Comparison of ENCODE assay signal across 21 mouse cellular contexts in the genomic region with DNA sequence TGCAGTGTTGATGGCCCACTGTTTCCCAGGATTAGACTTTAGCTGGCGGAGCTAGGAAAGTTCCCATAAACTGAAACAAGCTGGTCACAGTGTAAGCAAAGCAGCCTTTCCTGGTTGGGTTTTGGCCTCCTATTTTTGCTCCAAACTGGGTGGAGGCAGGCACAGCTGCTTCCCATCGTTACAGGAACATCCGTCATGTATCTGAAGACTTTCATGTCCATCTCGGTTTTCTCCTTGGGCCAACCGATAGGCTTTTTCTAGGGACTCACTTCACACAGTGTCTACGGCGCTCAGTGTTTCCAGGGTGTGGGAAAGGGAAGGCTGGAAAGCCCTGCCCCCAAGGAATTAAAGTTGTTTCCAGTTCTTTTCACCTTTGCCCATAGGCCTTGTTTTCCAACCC.
DNase-seq lines count a peak whose midpoint lies in the region; ATAC-seq and TF ChIP-seq lines count a peak whose summit lies in the region.
"Had no signal": no experiment of that assay in that cellular context is flagged by ENCODE, and none has a peak within 500 bp of the region (broad histone marks: within the 10 kb centered on the region; RNA-seq: fewer than 3 reads in every experiment).

No protein-coding gene starts in this region.

- no peak overlapping the region for H3K4me2 ChIP-seq in heart, embryonic 12.5 days
- peak overlapping the region; percentile 32 for H3K4me2 ChIP-seq in myocyte (ENCODE audit: low read depth)
- H3K4me2 ChIP-seq: forebrain, embryonic 12.5 days; heart, embryonic 13.5 days; liver, embryonic 12.5 days had no signal

- no peak overlapping the region for H3K4me3 ChIP-seq in heart, embryonic 12.5 days
- H3K4me3 ChIP-seq in myocyte: no peak overlapping the region
- H3K4me3 ChIP-seq: forebrain, embryonic 12.5 days; heart, embryonic 13.5 days; left cerebral cortex, adult 2 months; liver, embryonic 12.5 days had no signal

- H3K4me1 ChIP-seq in heart, embryonic 12.5 days (replicated peaks): no peaks in the 10 kb centered on the region
- H3K4me1 ChIP-seq: forebrain, embryonic 12.5 days; heart, embryonic 13.5 days; liver, embryonic 12.5 days had no signal

- H3K9ac ChIP-seq in heart, embryonic 12.5 days: no peak overlapping the region
- H3K9ac ChIP-seq: forebrain, embryonic 12.5 days; heart, embryonic 13.5 days; liver, embryonic 12.5 days had no signal

- peak; percentile 21 for DNase-seq in embryo, embryonic 11 days
- no peak for DNase-seq in embryo, embryonic 10 days (ENCODE audit: low spot score)
- DNase-seq in heart, postnatal 10 days: peak; percentile 31 to 47
- peak; percentile 15 for DNase-seq in lung, postnatal 36 days
- no peak for DNase-seq in lung, postnatal 14 days
- DNase-seq: adrenal gland, adult 8-10 months; cerebellum, adult 9-11 months; heart, postnatal 4 days; kidney, adult 18-20 months; kidney, postnatal 36 days; lung, postnatal 10 days; right cerebral cortex, postnatal 25 days had no signal

- no peaks in the 10 kb centered on the region for H3K27me3 ChIP-seq in heart, embryonic 12.5 days (replicated peaks)
- no peaks in the 10 kb centered on the region for H3K27me3 ChIP-seq in myocyte (ENCODE audit: control insufficient read depth, insufficient read depth, insufficient read length)
- H3K27me3 ChIP-seq: forebrain, embryonic 12.5 days; heart, embryonic 13.5 days; liver, embryonic 12.5 days had no signal

- no peak overlapping the region for H3K27ac ChIP-seq in heart, embryonic 12.5 days (ENCODE audit: poor library complexity, severe bottlenecking)
- H3K27ac ChIP-seq: forebrain, embryonic 12.5 days; heart, embryonic 13.5 days; hindbrain, postnatal 0 days; left cerebral cortex, adult 2 months; liver, embryonic 12.5 days had no signal

- no peak for TF ChIP-seq POLR2A in myocyte (IDR thresholded peaks at IDR 0.05; ENCODE audit: insufficient read length, low read depth)

- intact Hi-C loops in heart, postnatal 10 days (cut with DNase I): no loop called here

- no peaks in the 10 kb centered on the region for H3K36me3 ChIP-seq in heart, embryonic 12.5 days
- H3K36me3 ChIP-seq in myocyte (ENCODE audit: control insufficient read depth, insufficient read depth): no peaks in the 10 kb centered on the region
- H3K36me3 ChIP-seq: forebrain, embryonic 12.5 days; heart, embryonic 13.5 days; liver, embryonic 12.5 days had no signal

- no peaks in the 10 kb centered on the region for H3K79me2 ChIP-seq in myocyte (ENCODE audit: control insufficient read depth, insufficient read depth)

- H3K9me3 ChIP-seq in heart, embryonic 12.5 days (replicated peaks): no peaks in the 10 kb centered on the region
- H3K9me3 ChIP-seq: forebrain, embryonic 12.5 days; heart, embryonic 13.5 days; liver, embryonic 12.5 days had no signal

- no peak overlapping the region for H3ac ChIP-seq in myocyte (ENCODE audit: control insufficient read depth, insufficient read length)

- 75% methylated on average over 7 of the region's 7 CpGs for WGBS in heart, embryonic 12.5 days

- no peak for ATAC-seq in heart, embryonic 12.5 days (ENCODE audit: insufficient number of reproducible peaks, low FRiP score)
- ATAC-seq in megakaryocyte-erythroid progenitor cell, adult 5-6 weeks (replicated peaks; ENCODE audit: low FRiP score, low TSS enrichment, poor library complexity, severe bottlenecking): no peak
- ATAC-seq: hindbrain, postnatal 0 days; liver, embryonic 12.5 days; midbrain, embryonic 16.5 days had no signal

TF ChIP-seq in myocyte, 11 proteins besides CTCF, POLR2A, EP300 and RAD21:
- no peak for TF ChIP-seq USF1 (IDR thresholded peaks at IDR 0.05; ENCODE audit: low read depth)
- no peak for TF ChIP-seq MAX (IDR thresholded peaks at IDR 0.05; ENCODE audit: low read depth)
- peak; percentile 7 for TF ChIP-seq TCF12 (IDR thresholded peaks at IDR 0.05; ENCODE audit: insufficient read depth, poor library complexity, severe bottlenecking)
- no peak for TF ChIP-seq CEBPB (IDR thresholded peaks at IDR 0.05; ENCODE audit: insufficient read depth, poor library complexity, severe bottlenecking)
- TF ChIP-seq TCF3 (IDR thresholded peaks at IDR 0.05; ENCODE audit: insufficient read length, low read depth): no peak
- peak in 2 of 3 experiments; percentile 51 to 74 for TF ChIP-seq MYOD1 (IDR thresholded peaks at IDR 0.05; ENCODE audit: control insufficient read depth in 1 of 3, insufficient read length in 2 of 3, low read depth in 2 of 3)
- TF ChIP-seq SRF (IDR thresholded peaks at IDR 0.05; ENCODE audit: control insufficient read depth, insufficient read length, low read depth): no peak
- TF ChIP-seq POLR2AphosphoS2 (IDR thresholded peaks at IDR 0.05; ENCODE audit: insufficient read length, low read depth): no peak
- no peak for TF ChIP-seq REST (IDR thresholded peaks at IDR 0.05; ENCODE audit: insufficient read depth, insufficient read length)
- TF ChIP-seq MYOG (IDR thresholded peaks at IDR 0.05; ENCODE audit: control insufficient read depth in 1 of 3, insufficient read depth in 1 of 3, insufficient read length in 2 of 3, low read depth in 2 of 3): peak in 2 of 3 experiments; percentile 21 to 65
- no peak for TF ChIP-seq E2F4 (IDR thresholded peaks at IDR 0.05; ENCODE audit: insufficient read depth)

Comparison
In these comparisons a context has a peak if more than half of its experiments do, and no peak if none do; other contexts are left out.
1. DNase-seq: peak in embryo, embryonic 11 days (single experiment), heart, postnatal 10 days (2 of 2) and lung, postnatal 36 days (single experiment); none in embryo, embryonic 10 days (single experiment) and lung, postnatal 14 days (single experiment).